Comparison of ENCODE assay signal across 33 mouse cellular contexts in genomic region chr9:71680381-71680780, GRCm38 (mm10).
DNase-seq lines count a peak whose midpoint lies in the region; ATAC-seq and TF ChIP-seq lines count a peak whose summit lies in the region.
"Had no signal": no experiment of that assay in that cellular context is flagged by ENCODE, and none has a peak within 500 bp of the region (broad histone marks: within the 10 kb centered on the region; RNA-seq: fewer than 3 reads in every experiment).

No protein-coding gene starts in this region.

- no peak for TF ChIP-seq CTCF in gastrocnemius, adult 2 months (IDR thresholded peaks at IDR 0.05)
- TF ChIP-seq CTCF in brain, embryonic 14.5 days (IDR thresholded peaks at IDR 0.05; ENCODE audit: borderline replicate concordance, extremely low read depth, insufficient read depth, insufficient read length) = no peak

- TF ChIP-seq POLR2A in brain, embryonic 14.5 days (IDR thresholded peaks at IDR 0.05; ENCODE audit: borderline replicate concordance, extremely low read depth, insufficient read depth, insufficient read length, poor library complexity, severe bottlenecking) = no peak

- H3K36me3 ChIP-seq in limb, embryonic 13.5 days = no peaks in the 10 kb centered on the region
- no peaks in the 10 kb centered on the region for H3K36me3 ChIP-seq in limb, embryonic 10.5 days
- H3K36me3 ChIP-seq: embryonic facial prominence, embryonic 15.5 days; forebrain, embryonic 15.5 days; hindbrain, embryonic 13.5 days; midbrain, embryonic 13.5 days; stomach, embryonic 15.5 days had no signal

- H3K9me3 ChIP-seq in limb, embryonic 13.5 days = no peaks in the 10 kb centered on the region
- H3K9me3 ChIP-seq in limb, embryonic 10.5 days (replicated peaks) = no peaks in the 10 kb centered on the region
- H3K9me3 ChIP-seq: embryonic facial prominence, embryonic 10.5 days; embryonic facial prominence, embryonic 15.5 days; forebrain, embryonic 15.5 days; heart, embryonic 12.5 days; hindbrain, embryonic 13.5 days; midbrain, embryonic 13.5 days had no signal

- no peak overlapping the region for H3K27ac ChIP-seq in gastrocnemius, adult 2 months
- no peak overlapping the region for H3K27ac ChIP-seq in limb, embryonic 13.5 days
- no peak overlapping the region for H3K27ac ChIP-seq in limb, embryonic 10.5 days
- H3K27ac ChIP-seq: embryonic facial prominence, embryonic 10.5 days; forebrain, embryonic 15.5 days; hindbrain, embryonic 13.5 days; left cerebral cortex, adult 2 months; liver, embryonic 14.5 days; macrophage; midbrain, embryonic 13.5 days had no signal

- 77% methylated on average over 9 of the region's 9 CpGs for WGBS in limb, embryonic 13.5 days
- WGBS in limb, embryonic 10.5 days = 89% methylated on average over 9 of the region's 9 CpGs

- intact Hi-C loops in gastrocnemius, adult 2 months (cut with DNase I) = no loop called here

- no peaks in the 10 kb centered on the region for H3K27me3 ChIP-seq in limb, embryonic 13.5 days
- H3K27me3 ChIP-seq in limb, embryonic 10.5 days (ENCODE audit: low read depth, poor library complexity, severe bottlenecking) = no peaks in the 10 kb centered on the region
- H3K27me3 ChIP-seq: CH12.LX; embryonic facial prominence, embryonic 15.5 days; forebrain, embryonic 15.5 days; heart, embryonic 12.5 days; hindbrain, embryonic 13.5 days; midbrain, embryonic 13.5 days; stomach, embryonic 15.5 days had no signal

- H3K9ac ChIP-seq in limb, embryonic 13.5 days = no peak overlapping the region
- H3K9ac ChIP-seq: embryonic facial prominence, embryonic 15.5 days; forebrain, embryonic 15.5 days; heart, embryonic 12.5 days; hindbrain, embryonic 13.5 days; liver, embryonic 14.5 days; midbrain, embryonic 13.5 days; stomach, embryonic 15.5 days had no signal

- no peak overlapping the region for H3K4me2 ChIP-seq in limb, embryonic 13.5 days (replicated peaks)
- H3K4me2 ChIP-seq: embryonic facial prominence, embryonic 15.5 days; forebrain, embryonic 15.5 days; heart, embryonic 12.5 days; hindbrain, embryonic 13.5 days; midbrain, embryonic 13.5 days; stomach, embryonic 15.5 days had no signal

- H3K4me3 ChIP-seq in gastrocnemius, adult 2 months = no peak overlapping the region
- H3K4me3 ChIP-seq in limb, embryonic 13.5 days = no peak overlapping the region
- no peak overlapping the region for H3K4me3 ChIP-seq in limb, embryonic 10.5 days
- H3K4me3 ChIP-seq: embryonic facial prominence, embryonic 10.5 days; embryonic facial prominence, embryonic 15.5 days; forebrain, embryonic 15.5 days; heart, embryonic 12.5 days; hindbrain, embryonic 13.5 days; left cerebral cortex, adult 2 months; midbrain, embryonic 13.5 days; stomach, embryonic 15.5 days had no signal

- peak; percentile 44; the same call in 1 of the 2 replicates for ATAC-seq in limb, embryonic 13.5 days (ENCODE audit: low FRiP score, low read depth)
- ATAC-seq: activated CD4-positive, CD25-positive, alpha-beta regulatory T cell, adult 4 months; forebrain, embryonic 15.5 days; intestine, embryonic 16.5 days; midbrain, embryonic 13.5 days had no signal

- peak; percentile 21 to 24 for DNase-seq in cerebellum, postnatal 10 days
- DNase-seq in cerebellum, postnatal 4 days (ENCODE audit: low spot score in 2 of 2) = no peak
- DNase-seq in gastrocnemius, adult 2 months = peak; percentile 39
- DNase-seq in gastrocnemius, adult 18-20 months (ENCODE audit: low spot score) = no peak
- no peak for DNase-seq in limb, embryonic 10.5 days (ENCODE audit: low spot score)
- DNase-seq in brain, embryonic 14.5 days (ENCODE audit: low read depth) = peak; percentile 54
- DNase-seq: adrenal gland, adult 2 months; adrenal gland, postnatal 36 days; cerebellum, adult 9-10 months; gastrocnemius, postnatal 14 days; heart, adult 18-20 months; heart, postnatal 4 days; kidney, adult 8-10 months; kidney, postnatal 4 days; liver; lung, adult 2 months; lung, postnatal 10 days; retina, postnatal 1 day; thymus, postnatal 14 days had no signal

- H3K4me1 ChIP-seq in limb, embryonic 13.5 days = peaks cover 27% of the 10 kb centered on the region
- peaks cover 12% of the 10 kb centered on the region for H3K4me1 ChIP-seq in limb, embryonic 10.5 days
- H3K4me1 ChIP-seq: forebrain, embryonic 15.5 days; midbrain, embryonic 13.5 days had no signal

Comparison
In these comparisons a context has a peak if more than half of its experiments do, and no peak if none do; other contexts are left out.
1. DNase-seq: peak in cerebellum, postnatal 10 days (2 of 2), gastrocnemius, adult 2 months (single experiment) and brain, embryonic 14.5 days (single experiment); none in cerebellum, postnatal 4 days (0 of 2), gastrocnemius, adult 18-20 months (single experiment) and limb, embryonic 10.5 days (single experiment).